Mouse (Mus musculus) MEL (cell line): ENCODE data around the gene Rab13.

ENCODE experiments used
- CTCF ChIP-seq, 3 experiments: IDR thresholded peaks in 2 of 3; conservative IDR thresholded peaks in 1 of 3; 2 replicates each; pipeline ENCODE4 v1.5.1; 2011 to 2012; ENCODE audit warnings: low read length in 3 of 3, low read depth in 2 of 3, mild to moderate bottlenecking in 2 of 3, improper control_type of control experiment in 1 of 3, inconsistent platforms in 1 of 3, mixed read lengths in 1 of 3, moderate library complexity in 1 of 3; ENCODE audit not compliant: control insufficient read depth in 1 of 3, insufficient read depth in 1 of 3, poor library complexity in 1 of 3, severe bottlenecking in 1 of 3
- E2F4 ChIP-seq: IDR thresholded peaks from 2 replicates; pipeline ENCODE4 v1.6.1; 2011; ENCODE audit warnings: low read depth, low read length, improper control_type of control experiment, borderline replicate concordance
- ETS1 ChIP-seq: IDR thresholded peaks from 2 replicates; pipeline ENCODE4 v1.6.1; 2012; ENCODE audit warnings: low read depth, mild to moderate bottlenecking, inconsistent platforms, low read length, improper control_type of control experiment, moderate library complexity
- GABPA ChIP-seq: IDR thresholded peaks from 2 replicates; pipeline ENCODE4 v1.6.1; 2012; ENCODE audit warnings: low read depth, mild to moderate bottlenecking, inconsistent platforms, low read length, improper control_type of control experiment, moderate library complexity
- MEF2A ChIP-seq: IDR thresholded peaks from 2 replicates; pipeline ENCODE4 v1.6.1; 2014; ENCODE audit warnings: low read depth, mild to moderate bottlenecking, inconsistent platforms, low read length, improper control_type of control experiment; ENCODE audit not compliant: poor library complexity, insufficient replicate concordance, severe bottlenecking; ENCODE audit errors: extremely low read depth
- NELFE ChIP-seq: IDR thresholded peaks from 2 replicates; pipeline ENCODE4 v1.6.1; 2011; ENCODE audit warnings: low read depth, low read length, improper control_type of control experiment
- POLR2A ChIP-seq, 2 experiments: IDR thresholded peaks; 2 replicates each; pipeline ENCODE4 v1.6.1; 2011 to 2012; ENCODE audit warnings: low read length in 2 of 2, mild to moderate bottlenecking in 2 of 2, control low read depth in 1 of 2, improper control_type of control experiment in 1 of 2, low read depth in 1 of 2, moderate library complexity in 1 of 2; ENCODE audit not compliant: control insufficient read depth in 1 of 2, insufficient read depth in 1 of 2, poor library complexity in 1 of 2
- POLR2AphosphoS5 ChIP-seq: IDR thresholded peaks from 2 replicates; pipeline ENCODE4 v1.6.1; 2012; ENCODE audit warnings: low read depth, borderline replicate concordance, mild to moderate bottlenecking, inconsistent platforms, low read length, moderate library complexity, mixed read lengths
- TAL1 ChIP-seq: IDR thresholded peaks from 2 replicates; pipeline ENCODE4 v1.6.1; 2012; ENCODE audit warnings: mild to moderate bottlenecking, inconsistent platforms, low read length, moderate library complexity, mixed read lengths
- ZMIZ1 ChIP-seq: IDR thresholded peaks from 2 replicates; pipeline ENCODE4 v1.6.1; 2012; ENCODE audit warnings: low read depth, mild to moderate bottlenecking, inconsistent platforms, low read length, improper control_type of control experiment, moderate library complexity
- ZNF384 ChIP-seq: IDR thresholded peaks from 2 replicates; pipeline ENCODE4 v1.6.1; 2012; ENCODE audit warnings: low read depth, mild to moderate bottlenecking, inconsistent platforms, low read length, improper control_type of control experiment

GRCm38 (mm10) chr3:90202884-90203283 lies 10.6 kb upstream of the Rab13 start:
- TF ChIP-seq E2F4 (no peak), CTCF (IDR thresholded peaks at IDR 0.05 in 2 of 3, conservative IDR thresholded peaks at IDR 0.05 in 1 of 3; ENCODE audit: control insufficient read depth in 1 of 3, insufficient read depth in 1 of 3, low read depth in 2 of 3, low read length in 3 of 3, poor library complexity in 1 of 3, severe bottlenecking in 1 of 3) (no peak), POLR2A (IDR thresholded peaks at IDR 0.05; ENCODE audit: control insufficient read depth in 1 of 2, insufficient read depth in 1 of 2, low read depth in 1 of 2, low read length in 2 of 2, poor library complexity in 1 of 2) (no peak), ETS1 (no peak), GABPA (no peak), MEF2A (no peak), NELFE (no peak), ZMIZ1 (no peak), ZNF384 (no peak), POLR2AphosphoS5 (no peak), TAL1 (no peak)
